Mouse (Mus musculus): ENCODE results near the gene Il20.

The Il20 gene

GRCm38 (mm10) chr1:130872912-130873311 lies 38.3 kb downstream of the Il20 start:
- ATAC-seq (ENCODE audit: insufficient number of reproducible peaks, low FRiP score, low TSS enrichment) = no peak

DNA sequence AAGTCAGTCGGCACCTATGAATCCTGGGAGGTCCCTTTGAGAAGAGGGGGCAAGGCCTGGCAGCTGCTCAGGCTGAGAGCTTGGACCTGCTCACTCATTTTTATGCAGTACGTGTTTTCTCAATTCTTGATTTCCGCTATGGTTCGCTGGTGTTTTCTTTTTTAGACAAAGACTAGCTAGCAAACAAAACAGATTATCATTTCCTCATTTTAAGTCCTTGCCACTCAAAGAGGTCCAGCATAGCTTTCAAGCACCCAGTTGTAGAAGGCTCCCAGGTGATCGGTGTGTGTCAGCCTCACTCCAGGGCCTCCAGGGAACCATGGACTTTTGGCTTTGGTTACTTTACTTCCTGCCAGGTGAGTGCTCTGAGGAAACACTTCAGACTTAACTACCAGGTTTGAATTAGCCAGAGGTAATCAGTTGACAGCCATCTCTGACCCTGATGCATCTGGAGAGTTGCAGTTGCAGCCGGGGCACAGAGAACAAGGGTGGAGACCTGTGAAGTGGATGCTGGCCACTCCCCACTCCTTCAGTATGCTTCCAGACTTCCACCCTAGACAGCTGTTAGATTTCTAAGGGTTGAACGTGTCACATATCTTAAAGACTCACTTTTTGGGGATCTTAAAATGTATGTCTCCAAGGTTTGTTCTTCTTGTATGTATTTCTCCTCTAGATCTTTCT lies 45.6 kb downstream of the Il20 start, which contains the start of gene Fcmr:
TSS of gene Fcmr (plus strand) at position 129 of the 681 bp plus-strand sequence.
- no peak for ATAC-seq (ENCODE audit: insufficient number of reproducible peaks, low FRiP score, low TSS enrichment)

DNA sequence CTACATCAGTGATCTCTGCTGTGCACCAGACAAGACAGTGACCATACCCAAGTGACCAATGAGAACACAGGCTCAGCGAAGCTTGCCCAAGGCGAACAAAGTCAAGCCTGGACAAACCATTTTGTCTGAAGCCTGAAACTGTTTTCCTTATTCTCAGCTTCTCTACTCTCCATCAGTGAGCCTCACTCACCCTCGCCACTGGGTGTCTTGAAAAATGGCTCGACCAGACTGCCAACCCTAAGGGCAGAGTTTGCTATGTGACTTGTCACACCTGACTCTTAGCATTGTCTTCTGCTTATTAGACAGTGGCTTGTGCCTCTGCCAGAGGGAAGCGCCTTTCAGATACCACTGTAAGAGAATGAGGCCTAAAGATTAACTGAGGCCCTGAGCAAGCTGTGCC lies 46.5 kb downstream of the Il20 start:
- ATAC-seq (ENCODE audit: insufficient number of reproducible peaks, low FRiP score, low TSS enrichment) = peak; percentile 8; the same call in 1 of the 2 replicates

DNA sequence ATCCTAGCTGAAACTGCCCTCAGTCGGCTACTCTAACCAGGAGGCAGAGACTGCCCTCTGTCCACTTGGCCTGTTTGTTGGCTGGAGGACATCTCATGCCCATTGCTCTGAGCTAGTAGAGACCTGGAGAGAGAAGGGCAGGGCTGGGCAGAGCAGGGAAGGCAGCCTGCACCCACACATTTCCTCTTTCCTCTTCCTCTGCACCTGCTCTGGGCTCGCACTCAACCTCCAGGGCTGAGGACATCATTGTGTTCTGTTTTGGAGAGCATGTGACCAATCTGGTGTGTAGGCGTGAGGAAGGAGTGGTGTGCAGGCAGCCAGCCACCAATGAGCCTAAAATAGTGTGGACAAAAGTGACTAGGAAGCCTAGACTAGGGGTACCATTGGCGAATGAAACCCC lies 47.0 kb downstream of the Il20 start:
- ATAC-seq (ENCODE audit: insufficient number of reproducible peaks, low FRiP score, low TSS enrichment) = peak; percentile 95

DNA sequence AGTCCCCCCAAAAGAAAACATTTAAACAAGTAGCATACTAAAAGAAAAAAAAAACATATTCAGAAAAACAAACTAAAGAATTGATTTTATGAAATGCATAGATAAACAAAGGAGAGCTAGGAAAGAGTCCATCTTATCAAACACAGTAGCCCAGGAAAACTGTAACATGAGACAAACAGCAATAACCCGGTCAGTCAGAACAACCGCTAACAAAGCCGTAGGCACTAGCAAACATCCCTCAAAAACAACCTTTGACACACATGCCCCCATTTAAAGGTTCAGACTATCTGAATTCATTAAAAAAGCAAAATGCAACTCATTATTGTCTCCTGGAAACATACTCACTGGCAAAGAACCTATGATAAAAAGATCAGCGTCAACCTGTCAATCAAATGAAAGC lies 53.8 kb downstream of the Il20 start:
- no peak for ATAC-seq (ENCODE audit: insufficient number of reproducible peaks, low FRiP score, low TSS enrichment)

All from cerebellum, adult (tissue).